Mouse (Mus musculus) left cerebral cortex, adult 18-20 months (tissue): Measurements from ENCODE around the gene Aftph. TPM values are rescaled to one million over a fixed set of nuclear protein-coding genes. Genes with fewer than 3 reads are reported as not detected.

Experiments
- DNase-seq, 2 experiments: peaks; one replicate each; pipeline ENCODE4 v3.0.0; 2021 to 2022; ENCODE audit warnings: low spot score in 2 of 2, mixed read lengths in 1 of 2
- total RNA-seq, 2 experiments: library from RNA; stranded (reverse); gene quantifications; 2 replicates each; pipeline ENCODE4 v1.2.3; 2021

Gene Aftph
- total RNA-seq, 2 experiments from 2014 or later = 92.4 to 98.5 TPM

GRCm38 (mm10) chr11:20649477-20649876, 91.9 kb downstream of the Aftph start:
- no peak for DNase-seq

GRCm38 (mm10) chr11:20647902-20648625, 93.3 kb downstream of the Aftph start:
- no peak for DNase-seq

GRCm38 (mm10) chr11:20646986-20647726, 94.2 kb downstream of the Aftph start:
- no peak for DNase-seq

- DNase-seq = no peak
Observed at GRCm38 (mm10) chr11:20646142-20646541, 95.2 kb downstream of the Aftph start.

- no peak for DNase-seq
Observed at GRCm38 (mm10) chr11:20645521-20645920, 95.9 kb downstream of the Aftph start.

- DNase-seq = no peak
Observed at GRCm38 (mm10) chr11:20644872-20645271, 96.5 kb downstream of the Aftph start.

GRCm38 (mm10) chr11:20644166-20644565, 97.2 kb downstream of the Aftph start:
- no peak for DNase-seq

- no peak for DNase-seq
Observed at GRCm38 (mm10) chr11:20643161-20643560, 98.2 kb downstream of the Aftph start.

- no peak for DNase-seq
Observed at GRCm38 (mm10) chr11:20642321-20642720, 99.1 kb downstream of the Aftph start.

- no peak for DNase-seq
Observed at GRCm38 (mm10) chr11:20639918-20640447, 101.4 kb downstream of the Aftph start.

GRCm38 (mm10) chr11:20638841-20639240, 102.5 kb downstream of the Aftph start:
- peak; percentile 70 to 85 for DNase-seq

- DNase-seq = no peak
Observed at GRCm38 (mm10) chr11:20637060-20637459, 104.3 kb downstream of the Aftph start.

- DNase-seq = no peak
Observed at GRCm38 (mm10) chr11:20636114-20636513, 105.3 kb downstream of the Aftph start.

- no peak for DNase-seq
Observed at GRCm38 (mm10) chr11:20635646-20636045, 105.7 kb downstream of the Aftph start.

Other genes with a start within 250 kb of the Aftph start
- gene Sertad2, start 198.3 kb downstream of the Aftph start, total RNA-seq = 10 to 100 TPM; 20.1 to 23.6 TPM
- gene Lgalsl, start 89.5 kb upstream of the Aftph start, total RNA-seq = 10 to 100 TPM; 77.9 to 85.3 TPM